Mouse (Mus musculus): Measurements from ENCODE around the gene Dync2h1.
"Not testable (repeated sequence)": the region's sequence is repeated elsewhere in the genome, so short reads cannot be mapped to it uniquely, and the experiment has no call there.

The Dync2h1 gene

GRCm38 (mm10) chr9:7184172-7184896 lies at the start of gene Dync2h1, which contains the start of gene Dcun1d5:
Dync2h1 (minus strand) TSS chr9:7184446.
Dcun1d5 (plus strand) TSS chr9:7184520.
- DNase-seq (ENCODE audit: low read depth), result peak; percentile 96

- peak; percentile 30 for DNase-seq (ENCODE audit: low read depth)
Observed at GRCm38 (mm10) chr9:7221460-7221859, 37.2 kb upstream of the Dync2h1 start.

DNA sequence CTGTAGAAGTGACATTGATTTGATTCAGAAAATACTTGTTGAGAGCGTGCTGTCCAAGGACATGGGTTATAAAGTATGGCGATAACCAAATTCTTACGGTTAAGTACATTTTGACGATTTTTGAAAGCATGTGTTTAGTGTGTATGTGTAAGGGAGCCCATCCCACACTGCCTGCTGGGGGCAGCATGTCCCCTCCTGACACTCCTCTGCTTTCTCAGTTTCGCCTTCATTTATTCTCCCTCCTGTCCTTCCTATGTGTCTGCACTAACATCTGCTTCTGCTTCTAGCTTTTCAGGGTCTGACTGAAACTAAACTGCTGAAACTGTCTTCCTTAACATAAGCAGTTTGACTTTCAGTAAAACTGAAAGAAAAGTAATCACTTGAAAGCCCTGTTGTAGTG lies 36.8 kb upstream of the Dync2h1 start:
- peak; percentile 8 for DNase-seq (ENCODE audit: low read depth)

- peak; percentile 40 for DNase-seq (ENCODE audit: low read depth)
Observed at GRCm38 (mm10) chr9:7216240-7216639, 32.0 kb upstream of the Dync2h1 start.

DNA sequence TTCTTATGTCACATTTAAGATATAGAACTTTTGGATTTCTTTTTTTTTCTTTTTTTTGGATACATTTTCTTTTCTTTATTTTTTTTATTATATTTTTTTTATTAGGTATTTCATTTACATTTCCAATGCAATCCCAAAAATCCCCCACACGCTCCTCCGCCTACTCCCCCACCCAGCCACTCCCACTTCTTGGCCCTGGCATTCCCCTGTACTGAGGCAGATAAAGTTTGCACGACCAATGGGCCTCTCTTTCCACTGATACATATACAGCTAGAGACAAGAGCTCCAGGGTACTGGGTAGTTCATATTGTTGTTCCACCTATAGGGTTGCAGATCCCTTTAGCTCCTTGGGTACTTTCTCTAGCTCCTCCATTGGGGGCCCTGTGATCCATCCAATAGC lies 6.4 kb upstream of the Dync2h1 start:
- DNase-seq (ENCODE audit: low read depth), result not testable (repeated sequence)

- no peak for DNase-seq (ENCODE audit: low read depth)
Observed at GRCm38 (mm10) chr9:7184897-7185291, 648 bp upstream of the Dync2h1 start.

DNA sequence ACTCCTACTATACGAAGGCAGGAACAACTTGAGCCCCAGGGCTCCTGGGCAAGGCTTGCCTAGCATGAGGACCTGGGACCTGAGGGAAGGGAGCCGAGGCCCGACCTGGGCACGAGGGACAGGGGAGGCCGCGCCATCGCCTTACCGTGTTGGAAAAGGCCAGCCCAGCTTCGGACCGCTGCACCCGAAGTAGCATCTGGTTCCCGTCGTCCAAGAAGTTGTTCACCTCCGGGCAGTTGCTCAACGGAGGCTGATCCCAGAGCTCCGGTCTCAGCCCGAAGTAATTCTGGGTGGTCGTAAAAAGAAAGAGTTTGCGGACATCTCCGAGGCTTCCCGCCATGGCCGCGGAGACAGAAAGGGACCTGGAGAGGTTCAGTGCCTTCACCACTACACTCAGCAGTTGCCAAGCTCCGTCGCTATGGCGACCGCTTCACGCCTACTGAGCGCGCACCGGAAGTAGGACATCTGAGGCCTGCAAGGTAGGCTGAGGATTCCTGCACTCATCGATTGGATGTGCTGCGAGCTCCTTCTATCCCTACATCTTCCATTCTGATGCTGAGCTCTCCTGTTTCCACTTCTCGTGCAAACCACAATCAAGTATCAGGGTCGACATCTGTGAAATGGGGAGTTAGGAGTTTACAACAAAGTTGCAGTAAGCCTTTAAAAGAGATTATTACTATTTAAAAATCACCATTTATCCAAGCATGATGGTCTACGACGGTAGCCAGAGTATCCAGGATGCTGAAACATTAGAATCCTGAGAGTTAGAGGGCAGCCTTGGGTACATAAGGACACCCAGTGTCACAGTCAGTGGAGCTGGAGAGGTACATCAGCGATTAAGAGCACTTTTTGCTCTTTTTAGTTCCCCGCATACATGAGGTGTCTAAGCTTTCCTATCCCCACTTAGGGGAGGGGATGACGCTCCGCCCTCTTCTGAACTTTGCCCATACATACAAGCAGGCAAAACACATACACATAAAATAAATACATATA lies 7.3 kb downstream of the Dync2h1 start:
- DNase-seq (ENCODE audit: low read depth), result peak; percentile 92

DNA sequence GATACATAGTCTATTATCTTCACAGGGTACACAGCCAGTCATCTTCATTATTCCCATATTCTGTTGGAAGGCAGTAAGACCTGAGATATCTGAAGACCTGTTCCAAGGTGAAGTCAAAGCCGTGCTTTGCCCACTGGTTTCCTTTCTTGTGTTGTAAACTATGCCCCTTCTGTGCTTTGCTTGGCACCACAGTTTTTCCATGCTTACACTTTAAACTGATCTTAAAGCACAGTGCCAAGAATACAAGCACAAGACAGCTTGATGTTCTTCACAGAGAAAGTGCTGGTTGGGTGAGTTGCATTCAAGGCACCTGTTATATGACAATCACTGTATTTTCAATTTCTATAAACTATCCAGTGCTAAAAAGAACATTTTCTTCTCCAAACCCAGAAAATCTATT lies 10.5 kb downstream of the Dync2h1 start:
- no peak for DNase-seq (ENCODE audit: low read depth)

DNA sequence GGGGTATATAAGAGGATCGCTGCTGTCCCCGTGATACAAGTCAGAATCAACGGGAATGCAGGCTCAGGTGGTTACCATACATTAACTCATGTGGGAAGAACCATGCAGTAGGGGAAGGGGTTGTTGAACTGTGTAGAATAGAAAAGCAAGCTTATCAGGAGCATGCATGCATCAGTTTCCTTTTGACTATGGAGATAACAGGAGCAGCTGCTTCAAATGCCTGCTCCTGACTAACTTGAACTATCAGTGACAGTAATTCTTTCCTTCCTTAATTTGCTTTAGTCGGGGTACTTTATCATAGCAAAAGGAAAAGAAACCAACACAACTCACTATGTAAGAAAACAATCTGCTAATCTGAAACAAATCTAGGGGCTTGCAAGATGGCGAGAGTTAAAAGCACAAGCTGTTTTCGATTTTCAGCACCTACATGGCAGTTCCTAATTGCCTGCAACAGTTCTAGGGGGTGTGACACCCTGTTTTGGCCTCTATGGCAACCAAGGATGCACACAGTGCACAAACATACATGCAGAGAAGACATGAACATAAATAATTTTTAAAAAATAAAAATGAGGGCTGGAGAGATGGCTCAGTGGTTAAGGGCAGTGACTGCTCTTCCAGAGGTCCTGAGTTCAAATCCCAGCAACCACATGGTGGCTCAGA lies 16.8 kb downstream of the Dync2h1 start:
- no peak for DNase-seq (ENCODE audit: low read depth)

DNA sequence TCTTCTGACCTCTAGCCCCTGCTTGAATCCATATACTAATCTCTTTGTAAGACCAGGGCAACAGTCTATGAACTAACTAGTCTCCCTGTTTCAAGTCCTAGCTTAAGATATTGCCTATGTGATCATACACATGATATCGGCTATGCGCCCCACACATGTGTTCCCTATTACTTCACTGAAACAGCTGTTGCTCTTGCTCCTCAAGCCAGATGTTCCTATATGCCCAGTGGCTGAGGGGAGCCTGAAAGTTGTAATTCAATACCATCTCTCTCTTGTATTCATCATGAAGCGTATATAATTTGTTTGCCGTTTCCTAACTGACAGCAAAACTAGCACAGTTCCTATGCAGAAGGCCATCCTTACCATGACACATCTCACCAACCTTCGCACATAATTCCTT lies 23.6 kb downstream of the Dync2h1 start:
- DNase-seq (ENCODE audit: low read depth), result no peak

- DNase-seq (ENCODE audit: low read depth), result no peak
Observed at GRCm38 (mm10) chr9:7159718-7160117, 24.5 kb downstream of the Dync2h1 start.

GRCm38 (mm10) chr9:7158605-7159004 lies 25.6 kb downstream of the Dync2h1 start:
- no peak for DNase-seq (ENCODE audit: low read depth)

- no peak for DNase-seq (ENCODE audit: low read depth)
Observed at GRCm38 (mm10) chr9:7154391-7154790, 29.9 kb downstream of the Dync2h1 start.

GRCm38 (mm10) chr9:7122863-7123262 lies 61.4 kb downstream of the Dync2h1 start:
- DNase-seq (ENCODE audit: low read depth), result no peak

- DNase-seq (ENCODE audit: low read depth), result no peak
Observed at GRCm38 (mm10) chr9:7110166-7110565, 74.1 kb downstream of the Dync2h1 start.

- DNase-seq (ENCODE audit: low read depth), result no peak
Observed at GRCm38 (mm10) chr9:7101361-7101760, 82.9 kb downstream of the Dync2h1 start.

GRCm38 (mm10) chr9:7074625-7075024 lies 109.6 kb downstream of the Dync2h1 start:
- DNase-seq (ENCODE audit: low read depth), result no peak

GRCm38 (mm10) chr9:7070846-7071245 lies 113.4 kb downstream of the Dync2h1 start:
- DNase-seq (ENCODE audit: low read depth), result no peak

DNA sequence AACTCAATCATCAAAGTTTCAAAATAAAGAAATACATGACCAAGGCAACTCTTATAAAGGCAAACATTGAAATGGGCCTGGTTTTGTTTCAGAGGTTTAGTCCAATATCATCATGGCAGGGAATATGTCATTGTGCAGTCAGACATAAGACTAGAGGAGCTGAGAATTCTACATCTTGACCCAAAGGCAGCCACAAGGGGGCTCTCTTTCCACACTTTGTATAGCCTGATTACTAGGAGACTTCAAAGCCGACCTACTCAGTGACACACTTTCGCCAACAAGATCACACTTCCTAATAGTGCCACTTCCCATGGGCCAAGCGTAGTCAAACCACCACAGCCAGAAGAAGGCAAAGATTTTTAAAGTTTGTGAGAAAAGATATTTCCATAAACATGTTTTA lies 133.7 kb downstream of the Dync2h1 start:
- peak; percentile 33 for DNase-seq (ENCODE audit: low read depth)

GRCm38 (mm10) chr9:7042635-7043273 lies 141.5 kb downstream of the Dync2h1 start:
- no peak for DNase-seq (ENCODE audit: low read depth)

DNA sequence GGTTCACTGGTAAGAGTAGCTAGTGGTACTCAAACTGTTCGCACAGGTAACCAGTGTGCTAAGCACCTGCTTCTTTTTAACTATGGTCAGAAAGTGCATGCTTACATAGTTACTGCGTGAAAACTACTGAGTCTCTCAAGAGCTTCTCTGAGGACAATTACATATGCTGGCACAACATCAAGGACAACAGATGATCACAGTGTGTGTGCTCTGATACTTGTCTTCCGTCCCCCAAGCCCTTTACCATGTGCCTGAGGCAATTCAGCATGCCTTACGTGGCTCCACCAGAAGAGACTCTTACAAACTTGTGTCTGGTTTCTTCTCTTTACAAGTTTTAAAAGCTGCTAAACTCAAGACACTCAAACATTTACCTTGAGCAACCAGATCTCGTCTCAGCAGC lies 143.0 kb downstream of the Dync2h1 start:
- DNase-seq (ENCODE audit: low read depth), result no peak

GRCm38 (mm10) chr9:7032553-7032952 lies 151.7 kb downstream of the Dync2h1 start:
- no peak for DNase-seq (ENCODE audit: low read depth)
